Mouse (Mus musculus) heart, adult 18-20 months (tissue): ENCODE results near the gene Tmc5. TPM values are rescaled to one million over a fixed set of nuclear protein-coding genes. Genes with fewer than 3 reads are reported as not detected.

Experiments used
- DNase-seq, 2 experiments: peaks; one replicate each; pipeline ENCODE4 v3.0.0; 2021 to 2022; ENCODE audit warnings: mixed read lengths in 1 of 2
- total RNA-seq, 2 experiments: library from RNA; stranded (reverse); gene quantifications; 2 replicates each; pipeline ENCODE4 v1.2.3; 2021

Tmc5 gene
- total RNA-seq, 2 experiments from 2014 or later: 0.17 to 0.87 TPM

DNA sequence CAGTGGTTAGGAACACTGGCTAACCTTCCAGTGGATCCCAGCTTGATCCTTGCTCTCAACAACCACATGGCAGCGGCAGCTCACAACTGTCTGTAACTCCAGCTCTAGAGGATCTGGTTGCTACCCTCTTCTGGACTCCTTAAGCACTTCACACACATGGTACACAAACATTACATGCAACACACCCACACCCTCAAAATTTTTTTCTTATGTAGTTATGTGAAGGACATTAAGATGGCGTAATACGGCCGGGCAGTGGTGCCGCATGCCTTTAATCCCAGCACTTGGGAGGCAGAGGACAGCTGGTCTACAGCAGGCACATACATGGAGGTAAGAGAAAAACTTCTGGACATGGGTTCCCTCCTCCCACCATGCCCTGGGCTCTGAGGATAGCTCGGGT, 99.0 kb downstream of the Tmc5 start:
- DNase-seq: no peak

DNA sequence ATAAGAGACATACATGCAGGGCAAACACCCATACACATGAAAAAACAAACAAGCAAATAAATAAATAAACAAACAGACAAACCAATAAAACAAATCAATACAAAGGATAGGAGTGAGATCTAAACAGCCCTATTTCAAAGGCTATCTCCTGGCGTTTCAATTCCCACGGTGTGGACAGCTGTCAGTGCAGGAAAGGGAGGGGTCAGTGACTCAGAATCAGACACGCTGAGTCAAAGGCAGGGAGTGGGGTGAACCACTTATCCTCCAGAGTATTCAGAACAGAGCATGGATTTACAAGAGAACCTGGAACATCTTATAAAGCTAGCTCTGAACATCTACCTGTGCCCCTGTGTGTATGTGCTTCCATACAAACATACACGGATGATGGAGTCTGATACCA, 100.1 kb downstream of the Tmc5 start:
- DNase-seq: no peak

DNA sequence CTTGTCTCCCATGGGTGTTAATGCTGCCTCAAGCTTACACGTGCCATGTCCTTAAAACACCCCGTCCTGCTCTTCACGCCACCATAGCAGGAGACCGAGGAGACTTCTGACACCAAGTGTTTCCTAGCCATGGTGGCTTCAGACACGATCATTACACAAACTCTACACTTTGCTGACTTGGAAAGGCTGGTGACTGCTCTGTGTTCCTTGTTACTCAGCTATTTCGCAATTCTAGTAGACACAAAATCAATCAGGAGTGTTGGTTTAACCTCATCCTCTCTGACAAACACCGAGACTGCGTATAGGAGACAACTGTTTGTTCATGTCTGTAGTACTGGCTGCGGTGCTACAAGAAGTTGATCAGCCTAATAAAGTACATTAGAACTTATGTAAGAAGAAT, 101.8 kb downstream of the Tmc5 start:
- no peak for DNase-seq

DNA sequence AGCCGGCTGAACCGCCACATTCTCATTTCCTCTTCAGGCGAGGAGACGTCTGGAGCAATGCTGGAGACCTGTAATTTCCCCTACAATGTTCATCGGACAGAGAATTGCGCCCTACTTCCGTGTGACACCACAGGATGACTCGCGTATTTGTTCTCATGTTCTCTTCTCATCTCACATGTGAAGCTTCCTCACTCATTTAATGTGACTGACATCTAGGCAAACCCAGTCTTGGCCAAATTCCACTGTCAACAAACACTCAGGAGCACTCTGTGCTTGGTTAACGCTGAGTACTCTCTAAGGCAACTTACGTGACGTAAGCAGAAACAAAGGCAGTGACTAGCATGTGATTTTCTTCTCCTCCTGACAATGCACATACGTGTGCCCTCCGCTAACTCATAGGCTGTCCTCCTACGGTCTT, 106.1 kb downstream of the Tmc5 start:
- peak; percentile 32 to 37 for DNase-seq

DNA sequence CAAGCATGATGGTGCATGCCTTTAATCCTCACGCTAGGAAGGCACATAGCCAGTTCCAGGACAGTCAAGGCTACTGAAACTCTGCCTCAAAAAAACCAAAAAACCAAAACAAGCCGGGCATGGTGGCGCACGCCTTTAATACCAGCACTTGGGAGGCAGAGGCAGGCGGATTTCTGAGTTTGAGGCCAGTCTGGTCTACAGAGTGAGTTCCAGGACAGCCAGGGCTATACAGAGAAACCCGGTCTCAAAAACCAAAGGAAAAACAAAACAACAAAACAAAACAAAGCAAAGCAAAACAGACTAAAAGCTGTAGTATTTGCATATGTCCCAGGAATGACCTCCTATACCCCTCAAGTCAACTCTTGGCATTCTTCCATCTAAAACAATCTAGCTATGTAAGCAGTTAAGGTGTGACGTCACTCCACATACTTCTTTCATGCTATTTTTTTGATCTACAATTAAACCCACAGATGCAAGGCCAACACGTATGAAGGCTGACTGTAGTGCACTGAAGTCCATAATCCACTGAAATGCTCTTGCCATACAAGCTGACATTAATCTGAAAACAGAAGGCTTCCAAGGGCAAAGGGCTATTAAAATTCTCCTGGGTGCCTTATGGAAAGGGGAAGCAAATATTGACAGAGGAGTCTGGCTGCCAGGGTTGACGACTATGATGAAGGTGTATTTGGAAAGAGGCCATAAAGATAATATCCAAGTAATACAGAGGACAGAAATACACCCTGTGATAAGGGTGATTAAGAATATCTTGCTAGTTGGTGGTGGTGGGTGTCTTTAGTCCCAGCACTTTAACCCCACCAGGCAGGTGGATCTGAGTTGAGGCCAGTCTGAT, 107.1 kb downstream of the Tmc5 start:
- no peak for DNase-seq

DNA sequence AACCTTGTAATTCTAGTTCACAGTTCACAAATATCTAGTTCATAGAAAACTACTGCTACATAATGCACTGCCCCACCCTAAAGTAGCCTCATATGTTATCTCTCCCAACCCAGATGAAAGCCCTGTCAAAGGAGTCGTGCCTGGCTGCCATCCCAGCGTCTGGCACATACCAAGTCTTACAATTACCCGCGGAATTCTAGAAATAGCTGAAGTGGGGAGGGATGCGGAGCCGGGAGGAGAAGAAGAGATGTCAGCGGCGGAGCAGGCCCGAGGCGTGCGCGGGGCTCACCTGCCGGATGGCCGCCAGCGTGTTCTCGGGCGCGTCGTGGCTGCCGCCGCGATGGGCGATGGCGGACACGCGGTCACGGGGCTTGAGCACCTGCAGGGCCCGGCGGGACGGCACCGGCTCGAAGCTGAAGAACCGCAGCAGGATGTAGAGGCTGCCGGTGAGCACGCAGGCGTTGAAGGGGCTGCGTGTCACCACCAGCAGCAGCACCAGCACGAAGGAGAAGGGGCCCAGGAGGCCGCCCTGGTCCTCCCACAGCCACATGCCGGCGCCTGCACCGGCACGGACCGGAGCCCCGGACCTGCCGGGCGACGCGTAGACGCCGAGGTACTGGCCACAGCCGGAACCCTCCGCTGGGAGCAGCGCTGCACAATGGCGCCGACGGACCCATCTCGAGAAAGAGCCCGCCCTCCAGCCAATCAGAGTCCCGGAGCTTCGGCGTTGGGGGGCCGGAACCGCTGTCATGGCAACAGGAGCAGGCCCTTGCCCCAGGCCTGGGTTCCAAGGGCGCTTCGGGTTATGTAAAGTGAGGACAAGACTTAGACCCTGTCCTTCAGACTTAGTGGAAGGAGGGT, 108.2 kb downstream of the Tmc5 start, which contains the start of gene Gde1:
Gde1 (minus strand) TSS at position 678 of the 861 bp plus-strand sequence.
- peak; percentile 92 to 95 for DNase-seq

DNA sequence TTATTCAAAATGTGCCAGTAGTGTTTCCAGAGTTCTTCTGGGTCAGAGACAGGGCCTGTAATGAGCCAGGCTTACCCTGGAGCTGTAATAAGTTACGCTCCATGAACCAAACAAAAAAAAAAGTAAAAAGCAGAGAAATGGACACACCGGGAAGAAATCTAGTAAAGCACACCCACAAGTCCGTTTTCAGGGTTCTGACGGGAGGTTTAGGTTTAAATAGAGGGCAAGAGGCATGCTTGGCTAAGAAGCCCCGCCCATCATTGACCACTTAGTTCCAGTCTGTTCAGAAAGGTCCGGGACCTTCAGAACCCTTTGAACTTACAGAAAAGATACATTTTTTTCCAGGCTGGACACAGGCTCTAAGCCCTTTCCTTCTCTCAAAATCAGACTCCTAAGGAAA, 109.0 kb downstream of the Tmc5 start:
- DNase-seq: no peak

DNA sequence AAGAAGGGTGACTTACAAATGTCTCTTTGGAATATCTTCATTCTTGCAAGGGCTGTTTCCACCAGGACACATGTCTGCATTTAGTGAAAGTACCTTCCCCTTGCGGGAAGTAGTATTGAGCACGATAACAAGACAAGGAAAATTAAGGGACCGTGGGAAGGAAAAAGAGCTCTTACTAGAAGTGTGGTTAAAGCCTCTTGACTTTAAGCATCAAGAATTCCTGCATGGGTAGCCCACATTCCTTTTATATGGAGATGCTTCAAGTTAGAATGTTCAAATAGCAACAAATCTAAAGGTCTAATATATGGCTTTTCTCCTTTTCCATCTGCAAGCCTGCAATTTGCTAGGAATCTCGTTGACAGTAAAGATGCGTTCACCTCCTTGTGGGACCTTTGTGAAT, 109.4 kb downstream of the Tmc5 start:
- no peak for DNase-seq

DNA sequence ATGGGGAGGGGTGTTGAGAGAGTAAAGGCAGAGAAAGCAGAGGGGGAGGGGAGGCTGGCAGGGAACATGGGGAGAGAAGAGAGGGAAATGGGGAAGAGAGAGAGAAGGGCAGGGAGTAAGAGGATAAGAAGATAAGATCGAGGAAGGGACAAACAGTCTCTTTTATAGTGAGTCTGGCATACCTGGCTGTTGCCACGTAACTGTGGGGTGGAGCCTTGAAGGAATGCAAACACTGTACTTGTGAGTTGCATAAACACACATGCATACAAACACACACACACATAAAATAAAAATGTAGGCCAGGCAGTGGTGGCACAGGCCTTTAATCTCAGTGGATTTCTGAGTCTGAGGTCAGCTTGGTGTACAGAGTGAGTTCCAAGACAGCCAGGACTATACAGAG, 110.1 kb downstream of the Tmc5 start:
- no peak for DNase-seq

DNA sequence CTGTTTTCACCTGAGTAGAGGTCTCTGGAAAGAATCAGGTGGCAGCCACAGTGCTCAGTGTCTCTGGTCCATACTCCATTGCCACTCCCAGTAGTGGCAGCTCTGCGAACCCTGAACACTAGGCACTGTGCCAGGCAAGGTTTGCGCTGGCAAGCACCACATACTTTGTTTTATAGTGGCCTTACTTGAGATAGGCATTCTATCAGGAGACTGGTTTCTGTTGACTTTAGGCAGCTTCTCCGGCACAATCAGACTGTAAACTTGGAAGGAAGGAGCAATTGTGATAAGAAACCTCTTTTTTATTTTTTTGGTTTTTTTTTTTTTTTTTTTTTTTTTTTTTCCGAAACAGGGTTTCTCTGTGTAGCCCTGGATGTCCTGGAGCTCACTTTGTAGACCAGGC, 110.9 kb downstream of the Tmc5 start:
- no peak for DNase-seq

DNA sequence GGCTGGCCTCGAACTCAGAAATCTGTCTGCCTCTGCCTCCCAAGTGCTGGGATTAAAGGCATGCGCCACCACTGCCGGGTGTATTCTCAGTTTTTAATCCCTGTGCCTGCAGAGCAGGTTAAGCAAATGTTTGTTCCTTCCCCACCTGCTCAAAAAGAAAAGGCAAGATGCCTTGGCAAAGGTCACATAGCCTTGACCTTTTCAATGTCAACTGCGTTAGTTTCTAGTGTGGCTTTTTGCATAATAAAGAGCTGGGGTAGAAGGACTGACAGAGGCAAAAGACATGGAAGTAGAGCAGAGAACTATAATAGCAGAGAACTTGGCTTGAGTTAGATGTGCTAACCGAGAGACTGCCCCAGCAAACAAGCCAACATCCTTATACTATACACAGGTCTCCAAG, 113.7 kb downstream of the Tmc5 start:
- no peak for DNase-seq

DNA sequence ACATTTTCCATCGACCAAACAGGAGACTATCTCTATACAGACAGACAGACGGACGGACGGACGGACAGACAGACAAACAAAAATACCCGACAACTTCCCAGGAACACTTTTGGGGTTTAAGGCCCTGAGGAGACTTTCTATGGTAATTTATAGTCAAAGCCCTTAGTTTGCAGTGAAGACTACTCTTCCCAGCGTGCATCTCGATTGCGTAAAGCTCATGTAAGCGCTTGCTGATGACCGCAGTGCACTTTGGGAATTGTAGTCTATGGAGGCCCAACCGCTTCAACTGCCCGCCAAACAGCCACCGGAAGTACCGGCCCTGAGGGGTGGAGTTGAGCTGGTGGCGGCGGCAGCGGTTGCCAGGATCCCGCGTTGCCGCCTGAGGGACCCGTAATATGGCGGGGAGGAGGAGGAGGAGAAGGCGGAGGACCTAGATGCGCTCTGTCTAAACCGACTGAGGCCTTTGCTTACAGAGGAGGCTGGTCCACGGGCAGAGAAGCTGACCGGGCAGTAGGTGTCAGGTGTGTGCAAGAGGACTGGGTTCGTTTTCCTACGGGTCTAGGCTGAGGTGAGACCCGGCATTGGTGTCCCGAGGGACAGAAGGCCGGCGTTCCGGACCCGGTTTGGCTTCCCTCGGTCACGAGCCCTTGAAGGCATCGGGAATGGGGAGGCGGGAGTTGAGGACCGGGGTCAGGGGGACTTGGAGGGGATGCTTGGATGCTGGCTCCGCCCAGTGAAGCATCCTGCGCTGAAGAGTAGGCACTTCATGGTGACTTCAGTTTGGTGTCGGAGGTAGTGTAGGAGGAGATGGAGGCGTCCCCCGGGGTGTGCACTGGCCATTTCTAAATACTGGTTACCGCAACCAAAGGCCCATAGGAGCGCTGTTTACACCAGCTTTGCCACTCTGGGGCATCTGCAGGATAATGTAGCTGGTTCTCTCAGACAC, 115.4 kb downstream of the Tmc5 start, which contains the start of gene Ccp110:
Ccp110 (plus strand) TSS at position 325 of the 946 bp plus-strand sequence.
- DNase-seq: peak; percentile 95 to 98

DNA sequence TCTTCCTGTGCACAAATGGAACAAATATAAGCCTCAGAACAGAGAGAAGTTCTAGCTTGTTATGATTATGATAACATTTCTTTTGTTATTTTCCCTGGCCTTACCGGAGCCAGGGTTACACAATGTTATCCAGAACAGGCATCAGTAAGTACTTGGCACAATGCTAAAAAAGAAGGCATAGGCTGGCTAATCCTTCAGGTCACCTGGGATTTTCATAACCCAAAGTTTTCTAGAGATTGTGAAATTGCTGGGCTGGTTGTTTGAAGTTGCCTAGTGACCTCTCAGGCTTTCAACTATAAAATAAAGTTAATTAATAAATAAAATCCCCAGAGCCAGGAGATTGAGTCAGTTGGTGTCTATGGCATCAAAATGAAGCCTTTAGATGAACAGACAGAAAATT, 117.8 kb downstream of the Tmc5 start:
- no peak for DNase-seq

DNA sequence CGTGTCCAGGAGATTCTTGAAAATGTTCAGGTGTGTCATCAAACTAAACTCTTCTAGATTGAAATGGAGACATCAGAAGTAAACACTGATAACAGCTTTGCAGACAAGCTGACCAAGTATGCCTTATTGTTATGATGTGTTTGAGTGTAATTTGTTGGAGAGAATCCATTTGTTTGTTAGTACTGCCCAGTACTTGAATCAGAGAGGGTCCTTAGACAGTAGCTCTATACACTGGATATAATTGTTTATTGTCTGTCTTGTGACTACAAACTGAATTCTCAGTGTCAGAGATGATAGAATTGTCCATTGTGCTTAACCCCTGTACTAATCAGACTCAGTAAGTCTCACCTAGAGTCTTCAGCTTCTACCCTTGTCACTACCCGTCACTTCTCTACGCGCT, 121.0 kb downstream of the Tmc5 start:
- DNase-seq: no peak

DNA sequence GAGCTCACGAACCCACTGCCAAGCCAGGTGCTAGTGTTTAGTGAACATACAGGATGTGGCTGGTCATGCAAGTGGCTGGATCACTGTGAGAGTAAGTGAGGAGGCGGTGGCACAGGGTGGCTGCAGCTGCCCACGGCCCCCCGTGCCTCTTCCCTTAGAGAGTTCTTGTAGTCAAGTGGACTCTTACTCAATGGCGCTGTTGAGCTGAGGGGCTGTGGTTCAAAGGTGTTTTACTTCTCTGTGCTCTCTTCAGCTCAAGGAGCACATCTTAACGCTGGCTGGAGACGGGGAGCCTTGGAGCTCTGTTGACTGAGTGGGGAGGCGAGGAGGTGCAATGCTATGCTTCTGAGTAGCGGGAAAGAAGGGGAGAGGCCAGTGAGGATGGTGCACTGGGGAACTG, 126.8 kb downstream of the Tmc5 start:
- no peak for DNase-seq

Other genes with a start within 250 kb of the Tmc5 start
- 1 to 10 TPM in 1 of 2 experiments, under 1 TPM in 1; 0.57 to 1.2 TPM for gene Syt17, start 149.1 kb upstream of the Tmc5 start, total RNA-seq
- gene Itpripl2, start 105.3 kb upstream of the Tmc5 start, total RNA-seq: 10 to 100 TPM; 19.1 to 23.7 TPM
- 100 to 1,000 TPM; 120 to 126 TPM for gene Coq7, start 63.9 kb upstream of the Tmc5 start, total RNA-seq
- 1 to 10 TPM; 5.4 to 9.2 TPM for gene Tmc7, start 12.6 kb upstream of the Tmc5 start, total RNA-seq
- gene Gde1, start 108.5 kb downstream of the Tmc5 start, total RNA-seq: 10 to 100 TPM; 32.3 to 37.5 TPM
- gene Ccp110, start 115.3 kb downstream of the Tmc5 start, total RNA-seq: 1 to 10 TPM; 1.2 to 1.9 TPM
- 10 to 100 TPM; 21.2 to 24.8 TPM for gene Vps35l, start 142.9 kb downstream of the Tmc5 start, total RNA-seq